Mouse (Mus musculus): Measurements from ENCODE around the gene March1. TPM values are rescaled to one million over a fixed set of nuclear protein-coding genes. Genes with fewer than 3 reads are reported as not detected.
"Not testable (repeated sequence)": the region's sequence is repeated elsewhere in the genome, so short reads cannot be mapped to it uniquely, and the experiment has no call there.

Gene March1
- total RNA-seq, 2 experiments from 2014 or later, result 77.1 to 87.0 TPM

GRCm38 (mm10) chr8:66392900-66393299 is 775.2 kb downstream of the March1 start:
- intact Hi-C loops (cut with DNase I), result no loop called here
- DNase-seq (ENCODE audit: extremely low spot score in 1 of 2, low spot score in 2 of 2), result no peak

- intact Hi-C loops (cut with DNase I), result no loop called here
- no peak for DNase-seq (ENCODE audit: extremely low spot score in 1 of 2, low spot score in 2 of 2)
Observed at GRCm38 (mm10) chr8:66394148-66394547, 776.4 kb downstream of the March1 start.

- no peak for DNase-seq (ENCODE audit: extremely low spot score in 1 of 2, low spot score in 2 of 2)
- intact Hi-C loops (cut with DNase I), result no loop called here
Observed at GRCm38 (mm10) chr8:66397811-66398210, 780.1 kb downstream of the March1 start.

GRCm38 (mm10) chr8:66400050-66400449 is 782.4 kb downstream of the March1 start:
- intact Hi-C loops (cut with DNase I), result no loop called here
- DNase-seq (ENCODE audit: extremely low spot score in 1 of 2, low spot score in 2 of 2), result no peak

- intact Hi-C loops (cut with DNase I), result no loop called here
- DNase-seq (ENCODE audit: extremely low spot score in 1 of 2, low spot score in 2 of 2), result no peak
Observed at GRCm38 (mm10) chr8:66404711-66405414, 787.2 kb downstream of the March1 start.

GRCm38 (mm10) chr8:66405796-66406195 is 788.1 kb downstream of the March1 start:
- intact Hi-C loops (cut with DNase I); DNase-seq (ENCODE audit: extremely low spot score in 1 of 2, low spot score in 2 of 2): not testable (repeated sequence)

GRCm38 (mm10) chr8:66406596-66407361 is 789.1 kb downstream of the March1 start:
- intact Hi-C loops (cut with DNase I), result no loop called here
- no peak for DNase-seq (ENCODE audit: extremely low spot score in 1 of 2, low spot score in 2 of 2)

GRCm38 (mm10) chr8:66410080-66410615 is 792.4 kb downstream of the March1 start:
- DNase-seq (ENCODE audit: extremely low spot score in 1 of 2, low spot score in 2 of 2), result no peak
- intact Hi-C loops (cut with DNase I), result no loop called here

GRCm38 (mm10) chr8:66413101-66413500 is 795.4 kb downstream of the March1 start:
- intact Hi-C loops (cut with DNase I), result no loop called here
- DNase-seq (ENCODE audit: extremely low spot score in 1 of 2, low spot score in 2 of 2), result no peak

GRCm38 (mm10) chr8:66415234-66415633 is 797.5 kb downstream of the March1 start:
- intact Hi-C loops (cut with DNase I), result no loop called here
- DNase-seq (ENCODE audit: extremely low spot score in 1 of 2, low spot score in 2 of 2), result no peak

- DNase-seq (ENCODE audit: extremely low spot score in 1 of 2, low spot score in 2 of 2); intact Hi-C loops (cut with DNase I): not testable (repeated sequence)
Observed at GRCm38 (mm10) chr8:66417591-66417990, 799.9 kb downstream of the March1 start.

GRCm38 (mm10) chr8:66430639-66431038 is 812.9 kb downstream of the March1 start:
- intact Hi-C loops (cut with DNase I), result no loop called here

GRCm38 (mm10) chr8:66433577-66433976 is 815.9 kb downstream of the March1 start:
- no peak for DNase-seq (ENCODE audit: extremely low spot score in 1 of 2, low spot score in 2 of 2)
- intact Hi-C loops (cut with DNase I), result no loop called here

More at GRCm38 (mm10) chr8:66430639-66431038, 812.9 kb downstream of the March1 start:
- no peak for DNase-seq (ENCODE audit: extremely low spot score in 1 of 2, low spot score in 2 of 2)

GRCm38 (mm10) chr8:66436804-66437203 is 819.1 kb downstream of the March1 start:
- intact Hi-C loops (cut with DNase I), result no loop called here
- DNase-seq (ENCODE audit: extremely low spot score in 1 of 2, low spot score in 2 of 2), result no peak

- DNase-seq (ENCODE audit: extremely low spot score in 1 of 2, low spot score in 2 of 2), result no peak
- intact Hi-C loops (cut with DNase I), result no loop called here
Observed at GRCm38 (mm10) chr8:66437929-66438328, 820.2 kb downstream of the March1 start.

GRCm38 (mm10) chr8:66438468-66438867 is 820.8 kb downstream of the March1 start:
- intact Hi-C loops (cut with DNase I), result no loop called here
- DNase-seq (ENCODE audit: extremely low spot score in 1 of 2, low spot score in 2 of 2), result peak in 1 of 2 experiments; percentile 30

- intact Hi-C loops (cut with DNase I), result loop anchor here (5.0 kb wide), 1 partner anchor 824 kb away; the partner anchor contains the start of gene March1
- DNase-seq (ENCODE audit: extremely low spot score in 1 of 2, low spot score in 2 of 2), result no peak
Observed at GRCm38 (mm10) chr8:66441123-66441522, 823.4 kb downstream of the March1 start.

- intact Hi-C loops (cut with DNase I), result loop anchor here (2.0 to 5.0 kb wide), 2 partner anchors 825 to 1282 kb away; partner anchors contain the start of gene March1
- peak; percentile 36 for DNase-seq (ENCODE audit: extremely low spot score in 1 of 2, low spot score in 2 of 2)
Observed at GRCm38 (mm10) chr8:66442778-66443177, 825.1 kb downstream of the March1 start.

GRCm38 (mm10) chr8:66444141-66444540 is 826.4 kb downstream of the March1 start:
- intact Hi-C loops (cut with DNase I), result loop anchor here (5.0 kb wide), 1 partner anchor 827 kb away; the partner anchor contains the start of gene March1
- no peak for DNase-seq (ENCODE audit: extremely low spot score in 1 of 2, low spot score in 2 of 2)

- intact Hi-C loops (cut with DNase I), result no loop called here
- no peak for DNase-seq (ENCODE audit: extremely low spot score in 1 of 2, low spot score in 2 of 2)
Observed at GRCm38 (mm10) chr8:66445351-66445750, 827.7 kb downstream of the March1 start.

Measured in left cerebral cortex, postnatal 10 days (tissue).